Mouse (Mus musculus) liver, embryonic 14.5 days (tissue): ENCODE data around the gene Sept3.
A peak's percentile ranks its signal among the peaks of the same experiment; 100 is the strongest.

Experiments
- CTCF ChIP-seq: IDR thresholded peaks from 2 replicates; pipeline ENCODE4 v1.5.1; 2016; ENCODE audit warnings: antibody characterized with exemption, low read depth, control low read depth
- EP300 ChIP-seq: IDR thresholded peaks from 2 replicates; pipeline ENCODE4 v1.6.1; 2016; ENCODE audit warnings: antibody characterized with exemption, low read depth

- peak; percentile 46; the same call in 1 of the 2 replicates for TF ChIP-seq CTCF
- TF ChIP-seq EP300: no peak
These were observed 64.0 kb downstream of the Sept3 start, which contains the start of the genes Naga, Pheta2 and Smdt1 for GRCm38 (mm10) chr15:82338593-82339112.
